Mouse (Mus musculus) spleen, postnatal 4 days (tissue): ENCODE results near the gene Tff2.

Source experiments
- DNase-seq, 2 experiments: peaks; one replicate each; pipeline ENCODE4 v3.0.0; 2022; ENCODE audit warnings: low spot score in 2 of 2

The Tff2 gene

DNA sequence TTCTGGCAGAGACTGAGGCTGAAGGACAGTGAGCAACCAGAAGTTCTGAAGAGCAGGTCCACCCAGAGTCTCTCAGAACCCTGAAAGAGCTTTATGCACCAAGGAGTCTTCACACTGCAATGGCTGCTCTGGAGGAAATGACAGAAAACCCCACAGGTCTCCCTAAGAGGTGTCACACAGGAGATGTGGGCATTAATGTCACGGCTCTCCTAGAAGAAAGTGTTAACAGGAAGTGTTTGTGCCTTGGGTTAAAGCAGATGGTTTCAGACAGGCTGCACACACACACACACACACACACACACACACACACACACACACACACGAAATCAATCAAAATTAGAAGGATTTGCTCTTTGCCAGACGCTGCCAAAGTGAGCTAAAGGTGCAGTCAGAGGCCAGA is 7.8 kb downstream of the Tff2 start:
- DNase-seq = no peak

DNA sequence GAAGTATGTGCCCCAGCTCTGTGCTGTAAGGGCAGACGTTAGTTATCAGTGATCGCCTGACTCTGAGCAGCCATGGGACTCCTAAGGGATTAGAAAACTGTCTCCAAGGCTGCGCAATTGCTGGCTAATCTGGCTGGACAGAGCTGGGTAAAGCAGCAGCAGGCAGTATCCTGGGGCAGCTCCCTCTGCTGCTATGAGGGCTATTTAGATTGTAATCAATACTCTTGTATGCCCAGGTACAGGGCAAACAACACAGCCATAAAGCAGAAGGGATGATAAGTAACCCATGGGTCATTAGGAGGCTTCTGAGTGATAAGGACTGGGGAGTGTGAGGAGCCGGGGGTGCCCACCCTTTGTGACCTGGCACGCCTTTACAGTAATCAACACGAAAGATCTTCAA is 9.2 kb downstream of the Tff2 start:
- DNase-seq = no peak

DNA sequence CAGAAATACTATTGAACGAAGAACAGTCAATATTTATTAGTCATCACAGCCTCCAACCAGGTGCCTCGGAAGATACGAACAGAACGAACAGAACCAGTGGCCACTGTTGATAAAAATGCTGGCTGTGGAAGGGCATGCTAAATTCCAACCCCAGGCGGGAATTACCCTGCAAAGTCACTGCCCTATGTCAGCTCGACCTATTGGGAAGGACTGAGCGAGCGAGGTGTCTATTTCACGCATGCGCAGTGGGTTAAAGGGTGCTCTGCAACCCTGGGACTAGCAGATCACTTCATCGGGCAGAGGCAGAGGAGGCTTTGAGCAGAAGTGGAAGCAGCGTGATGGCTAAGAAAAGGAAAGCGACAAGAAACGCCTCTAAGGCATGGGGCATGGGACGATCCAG is 10.3 kb downstream of the Tff2 start:
- DNase-seq = no peak

DNA sequence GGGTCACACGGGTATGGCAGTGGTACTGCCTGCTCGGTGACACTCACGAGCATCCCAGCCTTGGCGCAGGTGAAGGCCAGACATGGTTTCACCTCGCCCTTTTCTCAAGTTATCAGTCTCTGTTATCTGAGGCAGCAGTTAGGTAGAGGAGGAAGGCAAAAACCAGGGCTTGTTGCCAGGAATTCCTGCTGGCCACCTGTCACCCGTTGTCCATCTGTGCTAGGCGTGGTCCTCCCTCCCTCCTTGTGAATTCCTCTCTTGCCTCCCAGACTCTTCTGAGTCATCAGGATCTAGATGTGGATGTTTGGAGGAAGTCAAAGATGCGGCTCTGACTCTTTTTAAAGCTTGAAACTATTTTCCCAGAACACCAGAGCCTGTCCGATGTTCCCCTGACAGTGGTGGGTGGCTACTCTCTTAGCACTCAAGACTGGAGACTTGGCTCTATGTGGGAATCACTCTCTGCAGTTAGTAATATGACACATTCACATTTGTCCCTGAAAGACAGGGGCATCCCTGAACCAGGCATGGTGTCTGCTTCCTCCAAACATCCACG is 12.7 kb downstream of the Tff2 start:
- no peak for DNase-seq

DNA sequence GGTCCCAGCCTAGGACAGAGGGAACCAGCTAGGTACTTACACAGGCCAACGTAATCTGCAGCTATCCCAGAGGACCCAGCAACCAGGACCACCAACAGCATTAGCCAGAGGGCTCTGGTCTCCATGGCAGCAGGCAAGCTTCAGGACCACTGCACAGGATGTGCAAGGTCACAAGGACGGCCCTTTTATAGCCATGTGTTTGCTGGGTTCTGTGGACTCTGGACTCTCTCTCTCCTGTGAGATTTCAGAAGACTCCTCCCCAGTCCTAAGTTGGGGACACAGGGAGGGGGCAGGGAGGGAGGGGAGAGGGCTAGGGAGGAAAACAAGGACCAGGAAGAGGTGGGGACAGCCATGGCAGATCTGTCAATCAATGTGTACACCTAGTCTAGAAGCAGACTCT is 14.6 kb downstream of the Tff2 start, which contains the start of gene Tff3:
Tff3 (minus strand) TSS at position 195 of the 400 bp plus-strand sequence.
- no peak for DNase-seq

DNA sequence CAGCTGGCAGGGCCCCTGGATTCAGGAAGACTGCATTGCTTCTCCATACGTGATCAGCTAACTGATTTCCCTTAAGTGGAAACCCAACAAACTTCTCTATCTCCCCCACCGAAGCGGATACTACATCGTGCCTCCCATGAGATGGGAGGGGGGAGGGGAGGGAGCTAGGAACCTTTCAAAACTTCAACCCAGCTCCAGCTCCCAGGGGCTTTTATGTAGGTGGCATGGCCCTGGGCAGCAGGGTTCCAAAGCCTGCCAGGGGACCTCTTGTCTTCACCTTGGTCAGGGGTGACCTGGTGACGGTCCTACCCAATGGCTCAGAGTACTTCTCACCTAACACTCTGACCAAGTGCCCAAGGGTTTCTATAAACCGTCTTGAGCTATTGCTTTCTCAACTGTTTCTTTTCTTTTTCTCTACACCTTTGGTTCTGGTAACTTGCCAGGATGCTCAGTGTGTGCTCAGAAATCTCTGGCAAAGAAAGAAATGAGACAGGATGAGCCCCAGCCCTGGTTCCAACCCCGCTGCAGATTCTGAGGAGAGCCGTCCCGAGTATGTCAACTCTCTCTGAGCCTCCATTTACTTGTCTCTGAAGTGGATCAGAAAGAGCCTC is 15.3 kb downstream of the Tff2 start:
- DNase-seq = no peak

DNA sequence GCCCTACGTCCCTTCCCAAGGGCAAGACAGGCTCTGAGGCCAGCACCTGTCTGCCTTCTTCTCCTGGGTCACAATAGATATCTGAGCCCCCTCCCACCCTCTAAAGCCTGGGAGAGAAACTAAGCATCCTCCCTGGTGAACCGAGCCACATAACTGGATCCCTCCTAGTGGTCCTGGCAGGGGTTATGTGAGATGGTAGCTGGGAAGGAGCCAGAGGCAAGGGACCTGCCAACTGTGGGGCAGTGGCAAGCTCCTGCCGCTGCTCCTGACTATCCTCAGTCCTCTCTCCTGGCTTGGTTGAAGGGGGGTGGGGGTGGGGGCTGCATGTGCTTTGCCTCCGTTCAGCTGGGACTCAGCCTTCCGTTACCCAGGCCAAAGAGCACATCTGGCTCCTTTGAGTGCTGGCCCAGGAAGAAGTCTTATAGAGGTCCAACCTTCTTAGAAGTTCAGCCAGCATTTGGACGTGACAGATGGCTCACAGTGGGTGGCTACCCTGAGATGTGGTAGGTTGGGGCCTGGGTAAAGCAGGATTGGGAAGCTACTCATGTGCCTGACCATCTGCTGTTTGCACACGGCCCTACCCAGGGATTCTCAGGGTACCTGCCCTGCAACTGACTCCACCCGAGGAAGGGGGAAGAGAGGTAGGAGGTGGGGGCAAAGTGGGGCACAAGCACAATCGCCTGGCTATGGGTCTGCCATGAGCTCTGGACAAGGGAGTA is 18.4 kb downstream of the Tff2 start:
- DNase-seq = no peak

DNA sequence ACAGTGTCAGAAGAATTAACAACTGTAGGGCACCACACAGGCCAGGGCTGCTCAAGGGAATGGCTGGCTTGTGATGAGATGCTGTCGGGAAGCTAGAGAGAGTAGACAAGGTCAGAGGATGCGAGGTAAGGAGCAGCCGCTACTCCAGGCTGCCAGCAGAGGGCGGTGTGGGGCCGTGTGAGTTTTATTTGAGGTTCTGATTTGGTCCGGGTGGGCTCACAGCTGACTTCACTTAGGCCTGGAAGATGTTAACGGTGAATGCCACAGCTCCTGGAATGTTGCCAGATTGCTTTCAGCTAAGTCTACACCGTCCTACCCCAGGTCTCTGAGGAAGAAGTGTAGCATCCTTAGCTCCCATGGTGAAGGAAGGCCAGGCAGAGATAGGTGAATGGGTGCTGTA is 22.1 kb downstream of the Tff2 start:
- peak; percentile 55 to 86 for DNase-seq

DNA sequence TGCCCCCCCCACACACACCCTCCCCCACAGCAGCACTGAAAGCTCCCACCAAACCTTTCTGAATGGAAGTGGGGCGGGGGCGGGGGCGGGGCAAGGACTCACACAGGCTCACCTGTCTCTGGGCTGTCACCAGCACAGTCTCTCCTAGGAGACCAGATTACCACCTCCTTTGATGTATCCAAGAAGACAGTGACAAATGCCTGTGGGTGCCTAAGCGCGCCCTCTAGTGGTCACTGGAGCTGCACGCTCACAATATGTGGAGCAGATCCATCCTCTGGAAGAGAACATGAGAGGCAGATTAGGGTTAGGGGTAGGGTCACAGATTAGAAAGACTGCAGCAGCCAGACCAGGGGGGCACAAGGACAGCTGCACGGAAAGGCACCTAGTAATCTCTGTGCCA is 24.7 kb downstream of the Tff2 start:
- DNase-seq = peak; percentile 74 to 92

DNA sequence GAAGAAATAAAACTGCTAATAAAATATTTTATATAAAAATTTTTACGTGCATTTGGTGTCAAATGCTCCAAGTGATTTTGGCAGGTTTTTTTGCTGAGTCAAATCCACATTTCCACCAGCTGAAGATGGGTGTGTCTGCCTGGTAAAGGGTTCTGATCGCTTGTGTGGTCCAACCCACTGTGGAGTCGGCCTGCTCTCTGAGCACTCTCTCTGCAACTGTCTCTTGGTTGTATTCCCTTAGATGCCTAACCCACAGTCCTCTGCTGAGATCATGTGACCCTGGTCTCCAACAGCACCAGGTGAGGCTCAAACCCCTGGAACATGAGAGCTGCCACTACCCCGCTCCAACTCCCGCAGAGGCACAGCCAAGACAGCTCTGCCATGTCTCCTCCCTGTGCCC is 26.1 kb downstream of the Tff2 start:
- DNase-seq = no peak

DNA sequence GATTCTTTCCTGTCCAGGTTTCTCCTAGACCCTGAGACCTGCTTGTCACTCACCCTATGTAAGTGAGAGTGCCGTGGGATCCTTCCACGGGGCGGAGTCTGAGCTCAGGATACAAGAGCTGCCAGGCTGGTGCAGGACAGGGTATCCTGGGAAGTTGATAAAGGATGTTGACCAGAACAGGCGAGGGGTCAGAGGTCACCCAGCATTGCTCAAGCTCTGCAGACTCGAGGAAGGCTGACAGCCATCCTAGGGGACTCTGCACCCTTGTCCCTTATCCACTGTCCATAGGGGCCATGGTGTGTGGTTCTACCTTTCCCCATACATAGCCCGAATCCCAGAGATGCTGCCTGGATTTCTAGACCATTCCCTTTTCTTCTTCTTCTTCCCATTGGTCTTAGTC is 28.0 kb downstream of the Tff2 start:
- DNase-seq = no peak

DNA sequence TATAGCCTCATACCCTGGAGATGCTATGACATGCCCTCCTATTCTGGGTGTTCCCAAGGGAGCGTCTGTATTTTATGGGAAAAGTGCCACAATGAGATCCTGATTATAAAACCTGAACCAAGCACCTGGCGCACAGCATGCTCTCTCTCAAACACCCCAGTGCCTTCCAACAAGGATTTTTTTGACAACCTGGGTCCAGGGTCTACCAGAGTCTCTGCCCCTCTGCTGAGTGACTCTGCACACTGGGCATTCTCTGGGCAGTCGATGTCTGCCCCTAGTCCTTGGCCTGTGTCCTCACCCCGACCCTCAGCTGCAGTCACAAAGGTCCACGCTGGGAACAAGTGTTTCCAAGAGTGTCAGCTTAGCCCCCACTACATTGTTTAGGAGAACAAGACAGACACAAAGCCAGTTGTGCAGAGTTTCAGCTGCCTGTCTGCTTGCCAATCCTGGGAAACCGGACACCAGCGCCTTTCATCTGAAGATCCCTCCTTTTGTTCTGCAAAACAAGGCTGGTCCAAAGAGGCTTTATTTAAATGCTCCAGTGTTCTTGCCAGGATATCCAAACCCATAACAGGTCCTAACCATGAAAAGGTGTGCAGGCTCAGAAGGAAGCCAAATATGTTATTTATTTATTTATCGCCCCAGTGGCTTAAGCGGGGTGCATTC is 30.8 kb downstream of the Tff2 start:
- no peak for DNase-seq

DNA sequence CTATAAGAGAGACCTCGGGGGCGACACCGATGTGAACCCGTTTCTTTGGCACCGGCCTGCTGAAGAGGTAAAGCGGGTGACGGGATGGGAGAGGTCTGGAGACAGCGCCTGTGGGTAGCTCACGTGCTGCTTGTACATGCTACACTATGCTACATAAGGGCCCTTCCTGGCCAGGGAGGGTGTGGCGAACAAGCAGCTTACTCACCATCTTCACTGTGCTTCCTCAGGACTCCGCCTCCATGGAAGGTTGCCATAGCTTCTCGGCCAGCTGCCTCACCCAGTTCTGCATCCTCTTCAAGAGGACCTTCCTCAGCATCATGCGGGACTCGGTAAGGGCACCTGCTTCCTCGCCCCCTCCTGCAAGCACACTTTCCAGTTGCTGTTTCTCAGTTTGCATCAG is 35.7 kb downstream of the Tff2 start:
- DNase-seq = no peak

DNA sequence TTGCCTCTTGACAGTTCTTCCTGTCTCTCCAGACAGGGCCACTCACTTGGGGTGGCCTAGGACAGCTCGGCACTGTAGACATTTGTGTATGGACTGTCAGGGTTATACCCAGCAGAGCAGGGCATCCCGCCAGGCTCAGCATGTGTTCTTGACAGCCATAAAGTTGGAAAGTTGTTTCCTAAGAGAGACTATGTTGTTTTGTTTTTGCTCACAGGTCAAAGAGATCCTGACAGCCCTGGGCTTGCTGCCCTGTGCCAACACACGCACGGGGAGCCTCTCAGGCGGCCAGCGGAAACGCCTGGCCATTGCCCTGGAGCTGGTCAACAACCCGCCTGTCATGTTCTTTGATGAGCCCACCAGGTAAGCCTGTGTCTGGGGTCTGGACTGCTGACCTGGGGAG is 40.3 kb downstream of the Tff2 start:
- DNase-seq = no peak

DNA sequence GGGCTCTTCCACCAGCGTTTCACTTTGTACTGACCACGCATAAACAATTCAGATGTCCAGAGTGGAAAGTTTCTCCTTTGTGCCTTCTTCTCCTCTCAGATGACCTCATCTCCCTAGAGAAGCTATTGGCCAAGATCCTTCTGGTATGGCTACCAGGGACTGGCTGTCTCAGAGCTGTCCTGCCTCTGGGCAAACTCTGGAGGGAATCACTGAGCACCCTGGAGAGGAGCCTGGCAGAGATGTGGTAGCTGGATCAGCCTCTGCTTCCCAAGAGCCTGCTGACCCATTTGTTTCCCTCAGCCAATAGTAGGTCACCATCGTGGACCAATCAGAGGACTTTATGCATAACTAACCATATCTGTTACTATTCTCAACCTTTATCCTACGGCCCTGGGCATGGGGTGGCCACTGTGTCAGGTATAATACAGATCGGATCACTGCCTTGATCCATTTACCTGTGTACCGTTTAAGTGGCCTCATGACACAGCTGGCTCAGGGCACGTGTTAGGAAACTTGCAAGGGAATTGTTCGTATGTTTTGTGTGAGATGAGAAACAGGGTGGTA is 41.0 kb downstream of the Tff2 start:
- DNase-seq = no peak

DNA sequence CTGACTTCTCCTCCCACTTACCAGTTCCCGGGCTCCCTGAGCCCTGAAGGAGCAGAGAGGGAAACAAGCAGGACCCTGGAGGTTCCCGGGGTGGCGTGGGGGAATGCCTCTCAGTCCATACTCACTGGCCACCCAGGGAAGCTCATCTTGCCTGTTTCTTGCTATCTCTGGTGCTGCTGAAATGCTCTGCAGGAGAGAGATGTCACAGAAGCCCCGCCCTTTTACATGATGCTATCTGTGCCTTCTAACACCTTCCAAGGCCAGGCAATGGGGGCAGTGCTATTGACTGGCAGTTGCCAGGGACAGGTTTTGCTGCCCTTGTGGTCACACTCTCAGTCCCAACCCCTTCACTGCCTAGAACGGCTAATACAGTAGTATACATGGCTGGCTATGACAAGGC is 45.3 kb downstream of the Tff2 start:
- no peak for DNase-seq

DNA sequence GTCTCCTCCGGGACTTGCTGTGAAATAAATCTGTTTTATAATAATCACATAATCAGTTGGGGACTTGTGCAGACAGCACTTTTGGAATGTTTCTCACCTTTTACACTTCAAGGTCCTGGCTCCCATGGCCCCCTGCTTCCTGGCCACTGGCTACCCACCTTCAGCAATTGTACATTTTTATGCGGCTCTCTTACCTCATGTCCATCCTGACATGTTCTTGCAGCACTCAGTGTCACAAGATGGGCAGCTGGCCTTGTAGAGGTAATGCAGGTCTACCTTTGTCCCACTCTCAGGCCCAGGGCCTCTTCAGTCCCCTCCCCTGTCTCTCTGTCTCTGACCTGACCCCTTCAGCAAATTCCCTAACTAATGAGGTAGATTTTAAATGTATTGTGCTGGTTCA is 47.2 kb downstream of the Tff2 start:
- no peak for DNase-seq

DNA sequence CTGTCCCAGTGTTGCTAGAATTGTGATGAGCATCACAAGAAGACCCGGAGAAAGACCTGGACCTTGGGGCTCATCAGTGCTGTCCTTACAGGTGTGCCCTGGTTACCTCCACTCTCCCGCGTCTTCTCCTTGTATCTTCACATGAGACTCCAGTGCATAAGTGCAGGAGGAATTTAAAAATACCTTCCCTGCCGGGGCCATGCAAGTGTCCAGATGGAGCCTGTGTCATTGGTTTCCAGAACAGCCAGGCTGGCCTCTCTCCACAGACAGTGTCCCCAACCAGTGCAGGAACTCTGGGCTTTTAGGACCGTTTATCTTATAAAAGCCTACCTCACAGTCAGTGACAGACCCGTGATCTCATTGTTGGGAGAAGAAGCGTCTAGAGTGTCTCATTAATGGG is 48.5 kb downstream of the Tff2 start:
- DNase-seq = no peak

DNA sequence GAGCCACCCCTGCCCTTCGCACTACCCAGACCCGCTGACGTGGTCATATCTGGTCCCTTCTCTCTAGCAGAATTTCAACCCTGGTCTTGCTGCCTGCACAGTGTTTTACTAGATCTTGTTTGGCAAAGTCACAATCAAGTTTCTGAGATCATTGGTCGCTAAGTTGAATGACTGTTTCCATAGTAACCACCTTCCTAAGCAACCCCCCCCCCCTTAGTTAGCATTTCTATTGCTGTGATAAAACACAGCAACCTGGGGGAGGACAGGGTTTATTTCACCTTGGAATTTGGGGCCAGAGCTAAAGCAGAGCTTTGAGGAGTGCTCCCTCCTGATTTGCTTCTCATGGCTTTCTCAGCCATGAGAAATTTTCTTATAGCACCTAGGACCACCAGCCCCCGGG is 49.3 kb downstream of the Tff2 start:
- no peak for DNase-seq
